Mouse (Mus musculus) intestine, embryonic 16.5 days (tissue): Measurements from ENCODE around the gene Ip6k3. TPM values are rescaled to one million over a fixed set of nuclear protein-coding genes. Genes with fewer than 3 reads are reported as not detected.

Experiments
- ATAC-seq: fragments of 200-750 bp; cut with Nextera tagmentation; 2 replicates; pipeline ENCODE4 v1.8.0; 2017; ENCODE audit warnings: moderate TSS enrichment, moderate library complexity
- H3K27ac ChIP-seq: fragments of 300-500 bp; sonication (generic); 2 replicates; pipeline ENCODE4 v1.5.1; 2014; ENCODE audit warnings: mild to moderate bottlenecking, low read length
- H3K27me3 ChIP-seq: fragments of 300-500 bp; sonication (generic); replicated peaks from 2 replicates; pipeline ENCODE4 v1.6.1; 2014; ENCODE audit warnings: low read length, control low read depth, mixed read lengths; ENCODE audit not compliant: control insufficient read depth, insufficient read depth
- H3K36me3 ChIP-seq: fragments of 300-500 bp; sonication (generic); 2 replicates; pipeline ENCODE4 v1.6.1; 2014; ENCODE audit warnings: low read length, control low read depth; ENCODE audit not compliant: control insufficient read depth, insufficient read depth
- H3K4me1 ChIP-seq: fragments of 300-500 bp; sonication (generic); 2 replicates; pipeline ENCODE4 v1.6.1; 2014; ENCODE audit warnings: low read length, control low read depth, mixed read lengths; ENCODE audit not compliant: control insufficient read depth, insufficient read depth
- H3K4me2 ChIP-seq: fragments of 300-500 bp; sonication (generic); 2 replicates; pipeline ENCODE4 v1.6.1; 2014; ENCODE audit warnings: low read depth, low read length, control low read depth
- H3K4me3 ChIP-seq: fragments of 300-500 bp; sonication (generic); 2 replicates; pipeline ENCODE4 v1.5.1; 2014; ENCODE audit warnings: mild to moderate bottlenecking, low read length
- H3K9ac ChIP-seq: fragments of 300-500 bp; sonication (generic); 2 replicates; pipeline ENCODE4 v1.6.1; 2014; ENCODE audit warnings: low read depth, low read length
- H3K9me3 ChIP-seq: fragments of 300-500 bp; sonication (generic); 2 replicates; pipeline ENCODE4 v1.6.1; 2016; ENCODE audit warnings: low read length, control low read depth; ENCODE audit not compliant: control insufficient read depth
- WGBS: fragments of 180-500 bp; shearing (Covaris S2); extraction: QIAGEN DNeasy Blood & Tissue Kit; methylation state at CpG from one replicate; pipeline ENCODE4 v1.1.7; 2014; 5-methylcytosine and 5-hydroxymethylcytosine counted together
- polyA plus RNA-seq: library from polyadenylated mRNA; unstranded; fragments of >200 nt; fragmentation: Nextera tagmentation; extraction: Ambion mirVana; gene quantifications from 2 replicates; pipeline ENCODE4 v1.2.1, GENCODE M21; 2015

Gene Ip6k3
- polyA plus RNA-seq, 1 experiment from 2014 or later, result 0.11 TPM

GRCm38 (mm10) chr17:27118676-27119539 is 48.7 kb downstream of the Ip6k3 start:
- 0 out of 2 replicates have a peak overlapping the region, but pooled peaks have one; percentile 11 for H3K9ac ChIP-seq
- no peak overlapping the region for H3K4me2 ChIP-seq
- no peaks in the 10 kb centered on the region for H3K27me3 ChIP-seq
- no peaks in the 10 kb centered on the region for H3K9me3 ChIP-seq
- H3K4me1 ChIP-seq, result peaks cover 31% of the 10 kb centered on the region
- H3K36me3 ChIP-seq, result peaks cover 27% of the 10 kb centered on the region; the same call in 1 of the 2 replicates
- no peak for ATAC-seq
- 75% methylated on average over 25 of the region's 25 CpGs for WGBS
- H3K27ac ChIP-seq, result no peak overlapping the region
- no peak overlapping the region for H3K4me3 ChIP-seq

- no peak overlapping the region; the same call in 1 of the 2 replicates for H3K9ac ChIP-seq
- no peaks in the 10 kb centered on the region for H3K9me3 ChIP-seq
- no peak overlapping the region for H3K27ac ChIP-seq
- no peaks in the 10 kb centered on the region for H3K27me3 ChIP-seq
- ATAC-seq, result no peak
- WGBS, result 75% methylated on average over 7 of the region's 7 CpGs
- H3K4me3 ChIP-seq, result no peak overlapping the region
- no peaks in the 10 kb centered on the region for H3K4me1 ChIP-seq
- H3K36me3 ChIP-seq, result peaks cover 16% of the 10 kb centered on the region
- H3K4me2 ChIP-seq, result no peak overlapping the region
These were observed 57.5 kb downstream of the Ip6k3 start for GRCm38 (mm10) chr17:27110072-27110471.

- Histone ChIP-seq H3K9ac (0 out of 2 replicates have a peak overlapping the region, but pooled peaks have one; percentile 3), H3K4me2 (no peak overlapping the region), H3K27me3 (no peaks in the 10 kb centered on the region), H3K4me3 (no peak overlapping the region), H3K9me3 (no peaks in the 10 kb centered on the region), H3K4me1 (no peaks in the 10 kb centered on the region), H3K36me3 (peaks cover 13% of the 10 kb centered on the region; the same call in 1 of the 2 replicates), H3K27ac (no peak overlapping the region)
- 0 out of 2 replicates have a peak, but pooled peaks have one; percentile 43 for ATAC-seq
- WGBS, result 65% methylated on average over 6 of the region's 6 CpGs
These were observed 59.7 kb downstream of the Ip6k3 start for GRCm38 (mm10) chr17:27107936-27108335.

DNA sequence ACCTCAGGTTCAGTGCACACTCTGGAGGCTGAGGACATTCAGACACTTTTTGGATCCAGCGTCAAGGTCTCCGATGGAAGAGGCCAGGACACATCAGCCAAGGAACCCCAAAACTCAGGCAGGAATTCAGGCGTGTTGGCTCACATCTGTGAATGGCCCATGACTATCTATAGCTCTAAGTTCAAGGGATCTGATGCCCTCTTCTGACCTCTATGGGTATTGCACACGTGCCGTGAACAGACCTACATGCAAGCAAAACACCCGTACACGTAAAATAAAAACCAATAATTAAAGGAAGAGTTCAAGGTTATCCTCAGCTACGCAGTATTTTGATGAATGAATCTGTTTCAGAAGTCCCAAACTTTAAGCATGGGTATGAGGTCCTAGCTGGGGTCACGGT is 60.9 kb downstream of the Ip6k3 start:
- no peaks in the 10 kb centered on the region for H3K4me1 ChIP-seq
- H3K9me3 ChIP-seq, result no peaks in the 10 kb centered on the region
- peaks cover 10% of the 10 kb centered on the region; the same call in 1 of the 2 replicates for H3K36me3 ChIP-seq
- no peaks in the 10 kb centered on the region for H3K27me3 ChIP-seq
- no peak overlapping the region for H3K9ac ChIP-seq
- no peak for ATAC-seq
- WGBS, result 84% methylated on average over 9 of the region's 9 CpGs
- no peak overlapping the region for H3K27ac ChIP-seq
- no peak overlapping the region for H3K4me2 ChIP-seq
- no peak overlapping the region for H3K4me3 ChIP-seq

- H3K4me1 ChIP-seq, result no peaks in the 10 kb centered on the region
- H3K36me3 ChIP-seq, result peaks cover 9% of the 10 kb centered on the region; the same call in 1 of the 2 replicates
- WGBS, result 65% methylated on average over 18 of the region's 18 CpGs
- H3K27me3 ChIP-seq, result no peaks in the 10 kb centered on the region
- peak; percentile 49; the same call in 1 of the 2 replicates for ATAC-seq
- H3K4me2 ChIP-seq, result no peak overlapping the region
- no peak overlapping the region for H3K27ac ChIP-seq
- H3K9ac ChIP-seq, result no peak overlapping the region
- no peak overlapping the region for H3K4me3 ChIP-seq
- H3K9me3 ChIP-seq, result no peaks in the 10 kb centered on the region
These were observed 61.7 kb downstream of the Ip6k3 start for GRCm38 (mm10) chr17:27105698-27106470.

DNA sequence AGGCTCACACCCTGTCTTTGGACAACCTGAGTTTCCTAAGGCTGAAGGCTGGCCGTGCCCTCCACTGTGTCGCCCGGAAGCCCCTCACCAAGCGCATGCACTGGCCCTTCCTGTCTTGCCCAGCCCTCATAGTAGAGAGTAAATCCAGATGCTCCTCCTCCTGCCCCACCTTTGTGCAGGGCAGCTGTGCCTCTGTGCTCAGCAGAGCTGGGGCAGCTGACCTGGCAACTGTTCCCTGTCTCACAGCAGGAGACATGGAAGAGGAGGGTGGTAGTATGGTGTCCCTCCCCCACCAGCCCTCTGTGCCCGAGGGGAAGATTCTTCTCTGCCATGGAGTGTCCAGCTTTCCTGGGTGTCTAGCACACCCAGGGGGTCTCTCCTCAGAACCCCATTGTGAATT is 65.9 kb downstream of the Ip6k3 start:
- Histone ChIP-seq H3K27me3 (no peaks in the 10 kb centered on the region), H3K27ac (no peak overlapping the region), H3K9me3 (no peaks in the 10 kb centered on the region), H3K4me1 (no peaks in the 10 kb centered on the region), H3K36me3 (no peaks in the 10 kb centered on the region), H3K4me3 (no peak overlapping the region), H3K9ac (no peak overlapping the region), H3K4me2 (no peak overlapping the region)
- WGBS, result 72% methylated on average over 5 of the region's 5 CpGs
- no peak for ATAC-seq

GRCm38 (mm10) chr17:27095690-27096089 is 71.9 kb downstream of the Ip6k3 start:
- H3K27me3 ChIP-seq, result no peaks in the 10 kb centered on the region
- H3K4me1 ChIP-seq, result no peaks in the 10 kb centered on the region
- peak; percentile 23; the same call in 1 of the 2 replicates for ATAC-seq
- H3K4me3 ChIP-seq, result no peak overlapping the region
- 31% methylated on average over 13 of the region's 13 CpGs for WGBS
- H3K4me2 ChIP-seq, result no peak overlapping the region
- H3K27ac ChIP-seq, result no peak overlapping the region
- H3K36me3 ChIP-seq, result peaks cover 6% of the 10 kb centered on the region; the same call in 1 of the 2 replicates
- H3K9ac ChIP-seq, result no peak overlapping the region
- no peaks in the 10 kb centered on the region for H3K9me3 ChIP-seq
